Mouse (Mus musculus) hindbrain, embryonic 14.5 days (tissue): ENCODE measurements around the gene Slco2a1. TPM values are rescaled to one million over a fixed set of nuclear protein-coding genes. Genes with fewer than 3 reads are reported as not detected.
A peak's percentile ranks its signal among the peaks of the same experiment; 100 is the strongest.

ENCODE experiments used
- ATAC-seq: fragments of 200-750 bp; cut with Nextera tagmentation; 2 replicates; pipeline ENCODE4 v1.8.0; 2017; ENCODE audit warnings: moderate number of reproducible peaks, mild to moderate bottlenecking, moderate TSS enrichment, moderate library complexity; ENCODE audit not compliant: low FRiP score
- DNase-seq: peaks from one replicate; pipeline ENCODE4 v3.0.0-alpha.2; 2015; ENCODE audit warnings: low spot score
- H3K27ac ChIP-seq: fragments of 300-500 bp; sonication (generic); 2 replicates; pipeline ENCODE4 v1.5.1; 2014; ENCODE audit warnings: mild to moderate bottlenecking, moderate library complexity
- H3K27me3 ChIP-seq: fragments of 300-500 bp; sonication (generic); 2 replicates; pipeline ENCODE4 v1.6.1; 2014; ENCODE audit warnings: mild to moderate bottlenecking, low read length, mixed read lengths; ENCODE audit not compliant: control insufficient read depth, insufficient read depth
- H3K36me3 ChIP-seq: fragments of 300-500 bp; sonication (generic); replicated peaks from 2 replicates; pipeline ENCODE4 v1.6.1; 2014; ENCODE audit not compliant: control insufficient read depth, insufficient read depth
- H3K4me1 ChIP-seq: fragments of 300-500 bp; sonication (generic); replicated peaks from 2 replicates; pipeline ENCODE4 v1.6.1; 2014; ENCODE audit warnings: antibody characterized with exemption, low read length, mixed read lengths; ENCODE audit not compliant: control insufficient read depth, insufficient read depth
- H3K4me2 ChIP-seq: fragments of 300-500 bp; sonication (generic); replicated peaks from 2 replicates; pipeline ENCODE4 v1.6.1; 2014; ENCODE audit warnings: mild to moderate bottlenecking, moderate library complexity
- H3K4me3 ChIP-seq: fragments of 300-500 bp; sonication (generic); replicated peaks from 2 replicates; pipeline ENCODE4 v1.5.1; 2014; ENCODE audit warnings: mild to moderate bottlenecking, low read length
- H3K9ac ChIP-seq: fragments of 300-500 bp; sonication (generic); 2 replicates; pipeline ENCODE4 v1.6.1; 2014
- H3K9me3 ChIP-seq: fragments of 300-500 bp; sonication (generic); 2 replicates; pipeline ENCODE4 v1.6.1; 2016; ENCODE audit warnings: low read length; ENCODE audit not compliant: control insufficient read depth
- WGBS: fragments of 180-500 bp; shearing (Covaris S2); extraction: QIAGEN DNeasy Blood & Tissue Kit; methylation state at CpG from one replicate; pipeline ENCODE4 v1.1.7; 2014; 5-methylcytosine and 5-hydroxymethylcytosine counted together
- polyA plus RNA-seq: library from polyadenylated mRNA; unstranded; fragments of >200 nt; fragmentation: Nextera tagmentation; extraction: Ambion mirVana; gene quantifications from 2 replicates; pipeline ENCODE4 v1.2.1, GENCODE M21; 2014

The Slco2a1 gene
- polyA plus RNA-seq, 1 experiment from 2014 or later = 2.4 TPM

GRCm38 (mm10) chr9:102980420-102980819 lies 8.1 kb upstream of the Slco2a1 start:
- Histone ChIP-seq H3K9ac (no peak overlapping the region), H3K9me3 (no peaks in the 10 kb centered on the region), H3K36me3 (no peaks in the 10 kb centered on the region), H3K4me2 (no peak overlapping the region), H3K4me3 (no peak overlapping the region), H3K4me1 (no peaks in the 10 kb centered on the region), H3K27me3 (no peaks in the 10 kb centered on the region), H3K27ac (no peak overlapping the region)
- DNase-seq (no peak), ATAC-seq (no peak)
- 82% methylated on average over 5 of the region's 5 CpGs for WGBS

GRCm38 (mm10) chr9:102981791-102982190 lies 6.7 kb upstream of the Slco2a1 start:
- Histone ChIP-seq H3K4me1 (no peaks in the 10 kb centered on the region), H3K4me3 (no peak overlapping the region), H3K36me3 (no peaks in the 10 kb centered on the region), H3K9ac (no peak overlapping the region), H3K27me3 (no peaks in the 10 kb centered on the region), H3K9me3 (no peaks in the 10 kb centered on the region), H3K27ac (no peak overlapping the region), H3K4me2 (no peak overlapping the region)
- ATAC-seq (no peak), DNase-seq (no peak)
- WGBS = 94% methylated on average over 2 of the region's 2 CpGs

- DNase-seq (no peak), ATAC-seq (no peak)
- H3K4me3 ChIP-seq = no peak overlapping the region
- no peaks in the 10 kb centered on the region for H3K36me3 ChIP-seq
- H3K27me3 ChIP-seq = no peaks in the 10 kb centered on the region
- H3K9ac ChIP-seq = no peak overlapping the region
- H3K9me3 ChIP-seq = no peaks in the 10 kb centered on the region
- 83% methylated on average over 3 of the region's 3 CpGs for WGBS
- H3K4me2 ChIP-seq = no peak overlapping the region
- H3K4me1 ChIP-seq = no peaks in the 10 kb centered on the region
- no peak overlapping the region for H3K27ac ChIP-seq
Measured at GRCm38 (mm10) chr9:102982376-102982775, 6.1 kb upstream of the Slco2a1 start.

GRCm38 (mm10) chr9:102985111-102985510 lies 3.4 kb upstream of the Slco2a1 start:
- H3K9me3 ChIP-seq = no peaks in the 10 kb centered on the region
- DNase-seq = no peak
- no peak overlapping the region for H3K4me2 ChIP-seq
- H3K4me3 ChIP-seq = no peak overlapping the region
- no peaks in the 10 kb centered on the region for H3K36me3 ChIP-seq
- 63% methylated on average over 1 of the region's 1 CpGs for WGBS
- peaks cover 3% of the 10 kb centered on the region; the same call in 1 of the 2 replicates for H3K4me1 ChIP-seq
- no peak overlapping the region for H3K27ac ChIP-seq
- no peaks in the 10 kb centered on the region for H3K27me3 ChIP-seq
- ATAC-seq = no peak
- H3K9ac ChIP-seq = no peak overlapping the region

GRCm38 (mm10) chr9:102985939-102986338 lies 2.6 kb upstream of the Slco2a1 start:
- Histone ChIP-seq H3K4me1 (peaks cover 11% of the 10 kb centered on the region), H3K4me2 (no peak overlapping the region), H3K9ac (no peak overlapping the region), H3K9me3 (no peaks in the 10 kb centered on the region), H3K4me3 (no peak overlapping the region), H3K27ac (no peak overlapping the region), H3K27me3 (no peaks in the 10 kb centered on the region), H3K36me3 (no peaks in the 10 kb centered on the region)
- 73% methylated on average over 4 of the region's 4 CpGs for WGBS
- ATAC-seq (no peak), DNase-seq (no peak)

GRCm38 (mm10) chr9:102990306-102991133 lies 2.0 kb downstream of the Slco2a1 start:
- no peaks in the 10 kb centered on the region for H3K27me3 ChIP-seq
- H3K9ac ChIP-seq = no peak overlapping the region
- no peaks in the 10 kb centered on the region for H3K9me3 ChIP-seq
- WGBS = 54% methylated on average over 6 of the region's 6 CpGs
- H3K4me1 ChIP-seq = peaks cover 24% of the 10 kb centered on the region
- DNase-seq (peak; percentile 58), ATAC-seq (peak; percentile 57; the same call in 1 of the 2 replicates)
- 0 out of 2 replicates have a peak overlapping the region, but pooled peaks have one; percentile 23 for H3K27ac ChIP-seq
- H3K4me3 ChIP-seq = no peak overlapping the region
- no peaks in the 10 kb centered on the region for H3K36me3 ChIP-seq
- H3K4me2 ChIP-seq = no peak overlapping the region

GRCm38 (mm10) chr9:102991134-102991406 lies 2.6 kb downstream of the Slco2a1 start:
- Histone ChIP-seq H3K27ac (0 out of 2 replicates have a peak overlapping the region, but pooled peaks have one; percentile 23), H3K9ac (no peak overlapping the region), H3K9me3 (no peaks in the 10 kb centered on the region), H3K4me1 (peaks cover 24% of the 10 kb centered on the region), H3K27me3 (no peaks in the 10 kb centered on the region), H3K4me2 (no peak overlapping the region), H3K36me3 (no peaks in the 10 kb centered on the region), H3K4me3 (no peak overlapping the region)
- ATAC-seq (no peak), DNase-seq (no peak)
- 71% methylated on average over 4 of the region's 4 CpGs for WGBS

- no peak overlapping the region for H3K4me3 ChIP-seq
- no peaks in the 10 kb centered on the region for H3K9me3 ChIP-seq
- H3K27ac ChIP-seq = 0 out of 2 replicates have a peak overlapping the region, but pooled peaks have one; percentile 10
- peaks cover 24% of the 10 kb centered on the region for H3K4me1 ChIP-seq
- no peak overlapping the region for H3K9ac ChIP-seq
- no peaks in the 10 kb centered on the region for H3K27me3 ChIP-seq
- H3K4me2 ChIP-seq = no peak overlapping the region
- 33% methylated on average over 6 of the region's 6 CpGs for WGBS
- no peaks in the 10 kb centered on the region for H3K36me3 ChIP-seq
- DNase-seq (no peak), ATAC-seq (no peak)
Measured at GRCm38 (mm10) chr9:102992877-102993276, 4.4 kb downstream of the Slco2a1 start.

GRCm38 (mm10) chr9:102993764-102994163 lies 5.3 kb downstream of the Slco2a1 start:
- 77% methylated on average over 5 of the region's 5 CpGs for WGBS
- Histone ChIP-seq H3K4me1 (peaks cover 24% of the 10 kb centered on the region), H3K4me3 (no peak overlapping the region), H3K9ac (no peak overlapping the region), H3K4me2 (no peak overlapping the region), H3K36me3 (no peaks in the 10 kb centered on the region), H3K9me3 (no peaks in the 10 kb centered on the region), H3K27ac (no peak overlapping the region), H3K27me3 (no peaks in the 10 kb centered on the region)
- no peak for ATAC-seq
- no peak for DNase-seq
